Mouse (Mus musculus): Measurements from ENCODE around the gene Exoc3l2.

The Exoc3l2 gene

DNA sequence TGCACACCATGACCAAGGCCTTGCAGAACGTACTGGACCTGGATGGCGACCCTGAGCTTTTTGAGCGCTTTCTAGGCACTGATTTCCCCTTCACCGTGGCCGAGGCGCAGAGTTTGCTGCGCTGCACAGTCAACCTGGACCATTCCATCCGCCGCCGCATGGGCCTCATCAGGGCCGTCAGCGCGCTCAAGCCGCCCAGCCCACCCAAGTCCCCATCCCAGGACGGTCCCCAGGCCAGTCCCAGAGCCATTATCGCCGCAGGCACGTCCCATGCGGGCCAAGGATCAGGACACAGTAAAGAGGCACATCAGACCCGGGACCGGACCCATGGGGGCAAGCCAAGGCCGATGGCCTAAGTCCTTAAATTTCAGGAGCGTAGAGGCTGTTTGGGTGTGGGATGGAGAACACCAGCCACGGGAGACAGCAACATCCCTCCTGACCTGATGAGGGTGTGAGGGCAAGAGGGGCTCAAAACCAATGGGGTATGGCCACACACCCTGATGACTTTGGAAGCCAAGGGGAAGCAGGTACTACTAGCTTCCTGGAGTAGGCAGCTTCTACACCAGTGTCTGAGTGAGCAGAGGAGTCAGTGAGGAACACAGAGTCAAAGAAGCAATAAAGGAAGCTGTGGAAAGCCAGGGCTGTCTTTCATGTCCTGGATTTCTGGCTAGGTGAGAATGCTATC, 61.4 kb downstream of the Exoc3l2 start:
- DNase-seq, result no peak

DNA sequence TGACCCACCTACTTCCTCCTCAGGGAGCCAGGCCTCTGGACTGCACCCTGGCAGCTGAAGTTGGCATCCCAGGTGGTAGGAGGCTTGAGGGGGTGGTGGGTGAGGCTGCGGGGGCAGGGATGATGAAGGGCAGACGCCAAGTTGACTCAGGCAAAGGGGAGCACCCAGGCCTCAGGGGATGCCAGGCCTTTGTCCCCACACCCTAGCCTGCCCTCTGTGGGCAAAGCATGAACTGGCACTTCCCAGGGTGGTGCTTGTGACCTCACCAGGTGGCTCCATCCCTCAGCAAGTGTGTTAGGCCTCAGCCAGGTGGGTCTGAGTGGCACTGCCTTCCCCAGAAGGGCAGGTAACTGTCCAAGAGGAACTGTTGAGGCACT, 62.0 kb downstream of the Exoc3l2 start:
- DNase-seq, result no peak

DNA sequence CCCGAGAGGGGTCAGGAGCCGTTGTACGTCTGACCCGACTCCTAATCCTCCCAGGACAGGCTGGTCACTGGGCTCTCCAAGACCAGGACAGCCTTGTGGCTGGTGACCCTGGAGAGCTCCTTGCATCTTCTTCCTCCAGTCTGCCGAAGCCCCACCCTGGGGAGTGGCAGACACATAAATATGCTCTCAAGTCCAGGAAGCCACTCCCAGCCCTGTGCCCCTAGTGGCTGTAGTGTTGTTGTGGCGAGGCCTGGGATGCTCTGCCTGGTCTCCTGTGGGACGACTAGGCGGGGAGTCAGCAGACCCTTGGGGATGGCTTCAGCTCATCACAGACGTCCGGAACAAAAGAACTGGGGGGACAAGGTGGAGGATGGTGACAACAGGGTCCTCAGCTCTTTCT, 67.9 kb downstream of the Exoc3l2 start:
- no peak for DNase-seq

DNA sequence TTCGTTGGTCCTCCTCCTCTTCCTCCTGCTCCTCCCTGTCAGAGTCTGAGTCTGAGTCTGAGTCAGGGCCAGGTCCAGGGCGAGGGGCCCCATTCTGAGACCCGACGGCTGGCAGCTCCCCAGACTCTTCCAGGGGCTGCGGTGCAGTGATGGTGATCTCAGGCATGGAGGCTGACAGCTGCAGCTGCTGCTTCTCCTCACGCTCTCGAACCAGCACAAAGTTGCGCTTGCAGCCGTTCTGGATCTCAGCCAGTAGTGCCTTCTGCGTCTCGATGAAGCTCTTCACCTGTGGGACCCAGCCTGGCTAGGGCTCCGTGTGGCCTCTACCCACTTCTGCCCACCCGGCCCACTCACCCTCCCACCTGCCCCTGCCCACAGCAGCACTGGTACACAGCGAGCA, 69.1 kb downstream of the Exoc3l2 start:
- no peak for DNase-seq

DNA sequence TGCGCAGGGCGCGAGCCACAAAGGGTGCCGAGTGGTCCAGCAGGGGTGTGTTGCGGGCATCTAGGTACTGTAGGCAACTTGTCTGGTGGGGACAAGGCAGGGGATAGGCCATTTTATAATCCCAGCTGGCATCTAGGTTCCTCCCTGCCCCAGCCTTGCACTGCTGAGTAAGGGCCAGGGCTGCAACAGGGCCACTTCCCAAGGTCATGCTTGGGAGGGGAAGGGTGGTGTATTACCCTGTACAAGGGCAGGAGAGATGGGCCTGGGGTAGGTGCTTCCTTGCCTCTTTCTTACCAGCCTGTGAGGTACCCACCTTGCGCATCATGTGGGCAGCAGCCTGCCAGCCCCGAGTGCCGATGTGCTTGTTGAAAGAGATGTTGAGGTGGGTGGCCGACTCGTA, 71.5 kb downstream of the Exoc3l2 start:
- DNase-seq, result no peak

DNA sequence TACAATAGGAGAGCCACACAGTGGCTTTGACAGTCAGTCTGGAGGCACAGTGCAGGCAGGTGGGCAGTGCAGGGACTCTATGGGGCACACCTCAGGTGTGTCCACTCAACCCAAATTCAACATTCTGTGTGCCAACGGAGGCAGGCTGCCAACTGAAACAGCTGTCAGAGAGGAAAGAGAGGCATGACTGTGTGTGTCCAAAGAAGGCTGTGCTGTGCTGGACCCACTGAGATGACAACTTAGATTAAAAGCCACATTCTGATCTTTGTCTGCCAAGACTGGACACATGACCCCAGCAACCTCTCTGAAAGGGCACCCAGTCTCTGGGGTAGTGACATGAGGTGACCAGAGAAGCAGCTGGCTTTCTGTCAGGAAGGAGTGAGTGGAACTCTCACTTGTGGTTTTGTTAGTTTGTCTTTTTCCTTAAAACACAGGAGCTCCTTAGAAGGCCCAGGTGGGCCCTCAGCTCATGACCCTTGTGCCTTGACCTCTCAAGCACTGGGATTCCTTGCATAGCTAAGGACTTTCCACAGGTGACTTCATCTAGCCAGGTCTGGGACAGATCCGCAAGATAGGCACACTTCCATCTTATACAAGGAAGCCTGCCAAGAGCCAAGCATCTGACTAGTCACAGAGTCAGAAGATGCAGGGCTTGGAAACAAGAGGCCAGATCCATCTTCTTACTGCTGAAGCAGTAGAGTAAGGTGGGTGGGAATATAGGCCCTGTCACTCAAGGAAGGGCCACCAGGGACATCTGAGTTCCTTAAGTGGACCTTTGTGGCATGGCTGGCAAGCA, 77.8 kb downstream of the Exoc3l2 start:
- no peak for DNase-seq

DNA sequence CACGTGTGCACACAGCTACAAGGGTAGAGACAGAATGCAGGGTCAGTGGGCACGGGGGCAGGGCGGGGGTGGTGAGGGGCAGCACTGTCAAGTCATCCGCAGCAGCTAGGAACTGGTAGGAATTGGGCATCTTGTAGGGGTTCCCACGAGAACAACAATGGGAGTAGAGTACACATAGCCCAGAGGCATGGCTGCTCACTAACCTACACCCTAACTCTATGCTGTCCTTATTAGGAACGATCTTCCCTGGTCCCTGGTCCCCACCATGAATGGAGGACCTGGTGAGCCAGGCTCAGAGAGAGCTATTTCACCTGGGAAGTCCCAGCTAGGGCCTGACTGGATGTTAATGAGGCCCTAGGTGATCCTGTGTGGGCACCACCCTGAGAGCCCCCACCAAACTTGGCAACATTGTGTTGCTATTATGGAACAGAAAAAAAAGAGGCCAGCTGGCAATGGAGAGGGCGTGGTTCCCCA, 78.6 kb downstream of the Exoc3l2 start:
- DNase-seq, result no peak

DNA sequence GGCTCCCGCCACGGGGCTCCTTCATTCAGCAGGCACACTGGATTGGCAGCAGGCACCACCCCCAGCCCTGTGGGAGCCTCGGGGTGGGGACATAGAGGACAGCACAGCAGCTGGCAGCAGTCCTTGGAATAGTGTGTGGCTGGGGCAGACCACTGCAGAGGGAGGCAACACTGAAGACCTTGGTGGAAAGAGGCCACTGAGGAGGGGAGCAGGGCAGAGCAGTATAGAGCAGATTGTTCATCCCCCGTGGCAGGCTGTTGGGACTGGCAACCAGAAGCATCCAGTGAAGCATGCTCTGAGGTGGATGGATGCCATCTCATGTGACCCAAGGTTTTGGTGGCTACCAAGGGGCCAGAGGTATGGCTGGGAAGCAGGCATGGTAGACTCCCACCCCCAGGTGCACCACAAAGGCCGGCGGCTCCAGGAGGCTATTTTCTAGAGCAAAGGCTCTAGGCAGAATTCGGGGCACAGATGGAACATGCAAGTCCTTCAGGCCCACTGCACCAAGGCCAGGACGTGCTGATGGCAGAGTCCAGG, 79.1 kb downstream of the Exoc3l2 start:
- DNase-seq, result no peak

DNA sequence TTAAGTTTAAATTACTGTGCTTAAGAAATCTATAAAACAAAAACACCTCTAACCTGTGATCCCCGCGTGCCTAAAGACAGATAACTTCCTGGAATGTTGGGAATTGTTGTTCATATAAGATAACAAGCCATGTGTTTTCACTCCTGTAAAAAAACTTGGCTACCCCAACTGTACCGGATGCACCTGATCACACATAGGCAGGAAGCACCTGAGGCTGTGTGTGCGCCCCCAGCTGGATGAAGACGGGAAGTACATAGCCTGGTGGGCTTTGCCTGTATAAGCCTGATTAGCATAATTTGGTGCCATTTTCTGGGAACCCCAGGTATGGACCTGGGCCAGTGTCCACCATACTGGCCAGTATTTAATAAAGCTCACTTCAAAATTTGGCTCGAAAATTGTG, 80.5 kb downstream of the Exoc3l2 start:
- DNase-seq, result peak; percentile 77

DNA sequence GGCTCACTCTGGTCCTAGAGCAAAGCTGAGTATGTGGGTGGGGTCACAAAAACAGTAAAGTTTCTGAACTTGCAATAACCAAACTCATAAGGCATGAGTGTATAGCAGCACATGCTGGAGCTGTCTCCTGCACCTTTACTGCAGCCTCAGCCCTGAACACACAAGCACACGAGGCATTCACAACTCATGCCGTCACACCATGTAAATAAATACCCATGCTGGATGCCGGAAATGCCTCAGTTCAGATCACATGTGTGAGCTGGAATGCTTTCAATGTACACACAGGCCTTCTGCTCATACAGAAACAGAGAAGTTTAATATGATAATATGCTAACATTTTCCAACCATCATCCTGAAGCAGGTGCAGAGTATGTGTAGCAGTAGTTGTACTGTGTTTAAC, 82.9 kb downstream of the Exoc3l2 start:
- DNase-seq, result no peak

All from thymus, postnatal 14 days (tissue).